Mouse (Mus musculus): Measurements from ENCODE around the gene Cox19. TPM values are rescaled to one million over a fixed set of nuclear protein-coding genes. Genes with fewer than 3 reads are reported as not detected.

The Cox19 gene
- total and polyA plus RNA-seq, 2 experiments from 2014 or later: 88.6 to 123 TPM

GRCm38 (mm10) chr5:139389676-139390061, 38.5 kb upstream of the Cox19 start:
- Histone ChIP-seq H3K9ac (replicated peaks; ENCODE audit: low read depth, low read length) (peak overlapping the region; percentile 12; the same call in 1 of the 2 replicates), H3K4me2 (ENCODE audit: low read depth, low read length) (no peak overlapping the region), H3K4me3 (ENCODE audit: low read depth, low read length) (no peak overlapping the region), H3K36me3 (replicated peaks; ENCODE audit: control insufficient read depth, insufficient read depth, low read length) (peaks cover 25% of the 10 kb centered on the region), H3K9me3 (replicated peaks; ENCODE audit: control insufficient read depth, low read length) (no peaks in the 10 kb centered on the region), H3K4me1 (ENCODE audit: control insufficient read depth, insufficient read depth) (peaks cover 58% of the 10 kb centered on the region), H3K27ac (ENCODE audit: low read depth) (peak overlapping the region; percentile 85), H3K27me3 (ENCODE audit: control insufficient read depth, insufficient read depth, low read length) (no peaks in the 10 kb centered on the region)
- ATAC-seq (ENCODE audit: insufficient read depth, low read depth) (peak; percentile 31; the same call in 1 of the 2 replicates), DNase-seq (ENCODE audit: low spot score) (peak; percentile 42)
- 21% methylated on average over 6 of the region's 6 CpGs for WGBS
- no peak for TF ChIP-seq EP300 (IDR thresholded peaks at IDR 0.05; ENCODE audit: low read depth)
- TF ChIP-seq CTCF (IDR thresholded peaks at IDR 0.05; ENCODE audit: low read depth): no peak

DNA sequence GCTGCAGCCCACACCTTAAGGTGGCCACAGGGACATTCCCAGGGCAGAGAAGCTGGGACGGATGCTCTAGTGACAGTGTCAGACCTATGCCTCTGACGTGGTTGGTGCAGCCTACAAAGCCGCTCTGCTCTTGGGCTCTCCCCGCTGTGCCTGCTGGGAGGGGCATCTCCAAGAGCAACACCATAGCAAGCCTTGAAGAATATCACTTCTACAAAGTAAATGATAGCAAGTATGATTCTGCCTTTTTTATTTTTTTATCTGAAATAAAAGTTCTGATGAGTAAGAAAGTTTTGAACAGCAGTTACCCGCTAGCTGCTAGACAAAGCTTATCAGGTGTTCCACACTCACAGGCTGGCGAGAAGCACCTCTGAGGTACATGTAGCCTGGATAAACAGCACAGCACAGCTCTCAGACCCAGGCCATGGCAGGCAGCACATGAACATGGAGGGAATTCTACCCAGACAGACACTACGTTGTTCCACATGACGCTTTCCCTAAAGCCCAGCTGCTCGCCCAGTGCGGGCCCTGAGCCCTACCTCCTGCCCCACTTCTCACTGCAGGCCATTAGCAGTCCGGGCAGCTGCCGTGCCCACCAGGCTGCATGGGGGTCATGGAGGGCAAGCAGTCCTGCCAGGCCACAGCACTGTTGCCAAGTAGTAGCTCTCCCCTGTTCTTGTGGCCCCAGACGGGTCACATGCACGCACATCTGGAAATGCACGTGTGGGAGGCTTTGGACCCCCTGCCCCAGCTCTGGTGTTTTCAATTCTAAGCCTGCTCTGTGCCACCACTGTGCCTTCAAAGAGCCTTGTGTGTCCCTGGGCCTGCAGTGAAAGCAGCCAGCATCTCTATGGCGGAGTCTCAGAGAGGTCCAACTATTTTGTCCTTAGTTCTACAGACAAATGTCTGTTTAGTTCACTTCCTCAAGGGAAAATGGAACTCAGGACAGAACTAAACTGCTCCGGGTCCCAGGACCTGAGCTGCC, 37.8 kb upstream of the Cox19 start:
- Histone ChIP-seq H3K4me3 (ENCODE audit: low read depth, low read length) (no peak overlapping the region), H3K4me1 (ENCODE audit: control insufficient read depth, insufficient read depth) (peaks cover 65% of the 10 kb centered on the region), H3K36me3 (replicated peaks; ENCODE audit: control insufficient read depth, insufficient read depth, low read length) (peaks cover 19% of the 10 kb centered on the region), H3K27ac (ENCODE audit: low read depth) (peak overlapping the region; percentile 85), H3K9ac (replicated peaks; ENCODE audit: low read depth, low read length) (peak overlapping the region; percentile 12; the same call in 1 of the 2 replicates), H3K4me2 (ENCODE audit: low read depth, low read length) (no peak overlapping the region), H3K27me3 (ENCODE audit: control insufficient read depth, insufficient read depth, low read length) (no peaks in the 10 kb centered on the region), H3K9me3 (replicated peaks; ENCODE audit: control insufficient read depth, low read length) (no peaks in the 10 kb centered on the region)
- no peak for TF ChIP-seq EP300 (IDR thresholded peaks at IDR 0.05; ENCODE audit: low read depth)
- TF ChIP-seq CTCF (IDR thresholded peaks at IDR 0.05; ENCODE audit: low read depth): no peak
- WGBS: 67% methylated on average over 17 of the region's 17 CpGs
- DNase-seq (ENCODE audit: low spot score) (no peak), ATAC-seq (ENCODE audit: insufficient read depth, low read depth) (no peak)

DNA sequence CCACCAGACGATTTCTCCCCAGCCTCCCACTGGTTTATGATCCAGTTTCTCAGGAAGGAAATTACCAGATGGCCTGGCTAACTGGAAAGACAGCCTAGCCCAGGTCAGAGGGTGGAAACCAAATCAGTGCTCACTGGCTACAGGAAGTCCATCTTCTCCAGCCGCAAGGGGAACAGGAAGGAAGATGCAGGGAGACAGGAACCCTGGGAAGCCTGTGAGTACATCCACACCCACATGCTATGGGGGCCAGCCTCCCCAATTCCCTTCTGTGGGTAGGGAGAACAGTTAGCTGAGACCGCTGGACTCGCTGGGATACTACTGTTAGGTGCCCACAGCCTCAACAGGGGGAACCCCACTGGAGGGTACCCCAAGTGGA, 37.0 kb upstream of the Cox19 start:
- 62% methylated on average over 4 of the region's 4 CpGs for WGBS
- TF ChIP-seq EP300 (IDR thresholded peaks at IDR 0.05; ENCODE audit: low read depth): peak; percentile 82
- TF ChIP-seq CTCF (IDR thresholded peaks at IDR 0.05; ENCODE audit: low read depth): no peak
- H3K9me3 ChIP-seq (replicated peaks; ENCODE audit: control insufficient read depth, low read length): no peaks in the 10 kb centered on the region
- no peak overlapping the region for H3K4me3 ChIP-seq (ENCODE audit: low read depth, low read length)
- no peak overlapping the region for H3K4me2 ChIP-seq (ENCODE audit: low read depth, low read length)
- no peak overlapping the region for H3K9ac ChIP-seq (replicated peaks; ENCODE audit: low read depth, low read length)
- peaks cover 73% of the 10 kb centered on the region for H3K4me1 ChIP-seq (ENCODE audit: control insufficient read depth, insufficient read depth)
- H3K36me3 ChIP-seq (replicated peaks; ENCODE audit: control insufficient read depth, insufficient read depth, low read length): peaks cover 11% of the 10 kb centered on the region
- ATAC-seq (ENCODE audit: insufficient read depth, low read depth): peak; percentile 11; the same call in 1 of the 2 replicates
- H3K27ac ChIP-seq (ENCODE audit: low read depth): peak overlapping the region; percentile 85
- no peak for DNase-seq (ENCODE audit: low spot score)
- no peaks in the 10 kb centered on the region for H3K27me3 ChIP-seq (ENCODE audit: control insufficient read depth, insufficient read depth, low read length)

DNA sequence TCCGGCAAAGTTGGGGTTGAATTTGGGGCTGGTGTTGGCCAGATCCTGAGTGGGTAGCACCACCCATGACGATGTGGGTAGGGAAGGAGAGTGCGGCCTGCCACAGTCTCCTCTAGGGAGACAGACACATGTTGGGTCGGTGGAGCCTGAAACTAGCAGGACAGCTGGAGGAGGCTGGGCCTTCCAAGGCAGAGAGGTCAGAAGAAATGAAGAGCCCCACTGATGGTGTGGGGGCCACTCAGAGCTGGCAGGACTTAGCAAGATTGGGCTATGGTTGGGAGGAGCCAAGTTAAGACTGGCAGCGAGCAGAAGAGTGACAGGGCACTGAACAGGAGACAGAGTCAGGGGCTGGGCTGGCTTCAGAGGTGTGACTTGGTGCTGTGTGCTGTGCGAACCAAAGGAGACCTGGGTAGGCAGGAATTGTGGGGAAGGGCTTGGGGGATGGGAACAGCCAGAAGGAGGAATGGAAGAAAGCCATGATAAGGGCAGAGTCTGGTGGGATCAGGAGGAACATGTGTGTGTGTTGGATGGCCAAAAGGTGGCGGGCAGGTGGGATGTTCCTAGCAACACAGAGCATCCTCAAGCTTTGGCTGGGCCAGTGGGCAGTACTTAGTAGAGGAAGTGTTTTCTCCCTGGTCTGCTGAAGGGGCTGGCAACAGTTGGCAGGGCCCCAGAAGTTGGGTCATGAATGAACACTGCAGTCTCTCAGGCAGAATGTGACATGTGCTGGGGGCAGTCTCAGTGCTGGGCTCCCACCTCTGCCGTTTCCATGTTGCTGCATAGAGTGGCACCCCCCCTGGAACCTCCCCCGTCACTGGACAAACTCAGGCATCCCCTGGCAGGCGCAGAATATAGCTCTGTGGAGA, 36.3 kb upstream of the Cox19 start:
- peak overlapping the region; percentile 85 for H3K27ac ChIP-seq (ENCODE audit: low read depth)
- peak; percentile 7 for ATAC-seq (ENCODE audit: insufficient read depth, low read depth)
- DNase-seq (ENCODE audit: low spot score): no peak
- H3K9me3 ChIP-seq (replicated peaks; ENCODE audit: control insufficient read depth, low read length): no peaks in the 10 kb centered on the region
- H3K4me3 ChIP-seq (ENCODE audit: low read depth, low read length): no peak overlapping the region
- H3K4me2 ChIP-seq (ENCODE audit: low read depth, low read length): no peak overlapping the region
- TF ChIP-seq CTCF (IDR thresholded peaks at IDR 0.05; ENCODE audit: low read depth) (no peak), EP300 (IDR thresholded peaks at IDR 0.05; ENCODE audit: low read depth) (no peak)
- peaks cover 5% of the 10 kb centered on the region; the same call in 1 of the 2 replicates for H3K36me3 ChIP-seq (replicated peaks; ENCODE audit: control insufficient read depth, insufficient read depth, low read length)
- no peaks in the 10 kb centered on the region for H3K27me3 ChIP-seq (ENCODE audit: control insufficient read depth, insufficient read depth, low read length)
- H3K4me1 ChIP-seq (ENCODE audit: control insufficient read depth, insufficient read depth): peaks cover 79% of the 10 kb centered on the region
- H3K9ac ChIP-seq (replicated peaks; ENCODE audit: low read depth, low read length): no peak overlapping the region; the same call in 1 of the 2 replicates
- WGBS: 69% methylated on average over 10 of the region's 10 CpGs

DNA sequence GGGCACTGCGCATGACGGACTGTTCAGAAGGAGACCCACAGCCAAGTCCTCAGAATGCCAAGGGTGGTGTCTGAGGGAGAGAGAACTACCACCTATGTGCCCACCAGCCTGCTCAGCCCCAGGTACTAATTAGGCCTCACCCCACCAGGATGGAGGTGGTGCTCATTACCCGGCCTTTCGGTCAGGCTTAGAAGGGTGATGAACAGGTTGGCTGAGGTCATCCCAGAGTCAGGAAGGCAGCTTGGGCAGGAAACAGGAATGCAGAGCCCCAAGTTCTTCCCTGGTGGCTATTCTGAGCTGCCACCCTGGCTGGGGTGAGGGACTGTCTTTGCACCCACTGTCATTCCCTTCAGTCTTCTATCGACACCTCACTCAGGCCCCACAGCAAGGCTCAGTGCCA, 34.8 kb upstream of the Cox19 start:
- Histone ChIP-seq H3K27me3 (ENCODE audit: control insufficient read depth, insufficient read depth, low read length) (no peaks in the 10 kb centered on the region), H3K4me2 (ENCODE audit: low read depth, low read length) (no peak overlapping the region), H3K9ac (replicated peaks; ENCODE audit: low read depth, low read length) (no peak overlapping the region), H3K4me1 (ENCODE audit: control insufficient read depth, insufficient read depth) (peaks cover 85% of the 10 kb centered on the region), H3K36me3 (replicated peaks; ENCODE audit: control insufficient read depth, insufficient read depth, low read length) (no peaks in the 10 kb centered on the region), H3K27ac (ENCODE audit: low read depth) (no peak overlapping the region), H3K9me3 (replicated peaks; ENCODE audit: control insufficient read depth, low read length) (no peaks in the 10 kb centered on the region), H3K4me3 (ENCODE audit: low read depth, low read length) (no peak overlapping the region)
- no peak for TF ChIP-seq EP300 (IDR thresholded peaks at IDR 0.05; ENCODE audit: low read depth)
- no peak for TF ChIP-seq CTCF (IDR thresholded peaks at IDR 0.05; ENCODE audit: low read depth)
- ATAC-seq (ENCODE audit: insufficient read depth, low read depth) (no peak), DNase-seq (ENCODE audit: low spot score) (no peak)
- WGBS: 93% methylated on average over 5 of the region's 5 CpGs

Data from heart, postnatal 0 days (tissue).